Mouse (Mus musculus) limb, embryonic 14.5 days (tissue): Measurements from ENCODE around the gene Ttc1. TPM values are rescaled to one million over a fixed set of nuclear protein-coding genes. Genes with fewer than 3 reads are reported as not detected.

Experiments
- ATAC-seq: fragments of 200-750 bp; cut with Nextera tagmentation; 2 replicates; pipeline ENCODE4 v1.8.0; 2017; ENCODE audit warnings: low read depth, moderate number of reproducible peaks, moderate TSS enrichment; ENCODE audit not compliant: low FRiP score
- DNase-seq: peaks from one replicate; pipeline ENCODE4 v3.0.0-alpha.2; 2015; ENCODE audit warnings: low spot score
- H3K27ac ChIP-seq: fragments of 300-500 bp; sonication (generic); replicated peaks from 2 replicates; pipeline ENCODE4 v1.5.1; 2014; ENCODE audit warnings: low read depth, mild to moderate bottlenecking, low read length, moderate library complexity, mixed read lengths
- H3K27me3 ChIP-seq: fragments of 300-500 bp; sonication (generic); 2 replicates; pipeline ENCODE4 v1.6.1; 2014; ENCODE audit warnings: low read length, mixed read lengths; ENCODE audit not compliant: control insufficient read depth, insufficient read depth
- H3K36me3 ChIP-seq: fragments of 300-500 bp; sonication (generic); 2 replicates; pipeline ENCODE4 v1.6.1; 2014; ENCODE audit warnings: mild to moderate bottlenecking, low read length, moderate library complexity, mixed read lengths; ENCODE audit not compliant: control insufficient read depth, insufficient read depth
- H3K4me1 ChIP-seq: fragments of 300-500 bp; sonication (generic); 2 replicates; pipeline ENCODE4 v1.6.1; 2014; ENCODE audit warnings: antibody characterized with exemption, low read length, mixed read lengths; ENCODE audit not compliant: control insufficient read depth, insufficient read depth
- H3K4me2 ChIP-seq: fragments of 300-500 bp; sonication (generic); replicated peaks from 2 replicates; pipeline ENCODE4 v1.6.1; 2014; ENCODE audit warnings: low read depth, mild to moderate bottlenecking, low read length, moderate library complexity; ENCODE audit not compliant: severe bottlenecking
- H3K4me3 ChIP-seq: fragments of 300-500 bp; sonication (generic); replicated peaks from 2 replicates; pipeline ENCODE4 v1.5.1; 2014; ENCODE audit warnings: low read length
- H3K9ac ChIP-seq: fragments of 300-500 bp; sonication (generic); 2 replicates; pipeline ENCODE4 v1.6.1; 2014; ENCODE audit warnings: mild to moderate bottlenecking, low read depth, low read length, moderate library complexity; ENCODE audit not compliant: severe bottlenecking
- H3K9me3 ChIP-seq: fragments of 300-500 bp; sonication (generic); 2 replicates; pipeline ENCODE4 v1.6.1; 2016; ENCODE audit warnings: low read length; ENCODE audit not compliant: control insufficient read depth
- POLR2A ChIP-seq: fragments of 200-500 bp; IDR thresholded peaks from 2 replicates; pipeline ENCODE4 v1.8.0; 2012; ENCODE audit warnings: inconsistent platforms, mild to moderate bottlenecking, moderate library complexity, borderline replicate concordance; ENCODE audit not compliant: insufficient read depth, insufficient read length; ENCODE audit errors: extremely low read depth
- WGBS: fragments of 180-500 bp; shearing (Covaris S2); extraction: QIAGEN DNeasy Blood & Tissue Kit; methylation state at CpG from one replicate; pipeline ENCODE4 v1.1.7; 2014; 5-methylcytosine and 5-hydroxymethylcytosine counted together
- polyA plus RNA-seq, 2 experiments: library from polyadenylated mRNA; depleted of rRNA in 1 of 2; stranded (reverse) in 1 of 2; unstranded in 1 of 2; fragments of >200 nt; fragmentation: Nextera tagmentation in 1 of 2; extraction: Ambion mirVana in 1 of 2; gene quantifications; 2 replicates each; pipeline versions ENCODE4 v1.2.1 to v1.2.3; 2012 to 2014

Gene Ttc1
- 28.6 and 40.8 TPM in 2 replicates for polyA plus RNA-seq (2012; rRNA removed)
- 61.1 and 66.3 TPM in 2 replicates for polyA plus RNA-seq (2014; fragmentation: Nextera tagmentation; extraction: Ambion mirVana)

GRCm38 (mm10) chr11:43747233-43748226, at the start of gene Ttc1:
Gene Ttc1, minus strand, starts transcription at chr11:43748008.
- ATAC-seq (peak; percentile 100), DNase-seq (peak; percentile 99)
- peak within 1 kb of the TSS; percentile 79 for H3K9ac ChIP-seq
- 0 out of 2 replicates have a peak, but pooled peaks have one; percentile 69 for TF ChIP-seq POLR2A
- peak within 1 kb of the TSS; percentile 81 for H3K4me3 ChIP-seq
- H3K9me3 ChIP-seq: no peaks in the 10 kb centered on the region
- H3K4me2 ChIP-seq: peak within 1 kb of the TSS; percentile 87
- peaks cover 22% of the 10 kb centered on the region for H3K36me3 ChIP-seq
- peaks cover 7% of the 10 kb centered on the region; the same call in 1 of the 2 replicates for H3K4me1 ChIP-seq
- H3K27me3 ChIP-seq: no peaks in the 10 kb centered on the region
- H3K27ac ChIP-seq: peak within 1 kb of the TSS; percentile 8; the same call in 1 of the 2 replicates
- 4% methylated on average over 46 of the region's 47 CpGs for WGBS

- H3K27me3 ChIP-seq: no peaks in the 10 kb centered on the region
- no peak for TF ChIP-seq POLR2A
- H3K4me2 ChIP-seq: no peak overlapping the region
- no peak overlapping the region for H3K4me3 ChIP-seq
- H3K9ac ChIP-seq: no peak overlapping the region
- ATAC-seq (no peak), DNase-seq (no peak)
- H3K9me3 ChIP-seq: no peaks in the 10 kb centered on the region
- WGBS: 31% methylated on average over 8 of the region's 8 CpGs
- no peaks in the 10 kb centered on the region for H3K36me3 ChIP-seq
- no peak overlapping the region for H3K27ac ChIP-seq
- no peaks in the 10 kb centered on the region for H3K4me1 ChIP-seq
Observed at GRCm38 (mm10) chr11:43795992-43796391, 48.2 kb upstream of the Ttc1 start.

DNA sequence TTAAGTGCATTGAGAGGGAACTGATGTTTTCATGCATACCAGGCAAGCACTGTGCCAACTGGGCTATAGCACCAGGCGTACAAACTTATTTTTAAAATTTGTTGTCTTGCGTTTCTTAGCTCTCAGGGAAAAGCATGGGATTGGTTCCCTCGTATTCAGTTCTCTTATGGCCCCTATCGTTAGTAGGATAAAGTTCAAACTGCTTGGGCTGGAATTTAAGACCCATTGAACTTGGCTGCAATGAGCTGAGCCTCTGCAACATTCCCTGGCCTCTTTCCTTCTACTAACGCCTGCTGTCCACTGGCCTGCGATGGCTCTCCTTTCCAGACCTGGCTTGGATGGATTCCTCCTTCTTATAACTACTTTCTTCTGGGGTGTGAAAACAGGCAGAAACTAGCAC, 42.6 kb upstream of the Ttc1 start:
- Histone ChIP-seq H3K4me1 (no peaks in the 10 kb centered on the region), H3K27me3 (no peaks in the 10 kb centered on the region), H3K9me3 (0 out of 2 replicates have a peak, but pooled peaks cover 2% of the 10 kb centered on the region), H3K27ac (no peak overlapping the region), H3K9ac (no peak overlapping the region), H3K4me2 (no peak overlapping the region), H3K4me3 (no peak overlapping the region), H3K36me3 (no peaks in the 10 kb centered on the region)
- ATAC-seq (no peak), DNase-seq (no peak)
- no peak for TF ChIP-seq POLR2A
- WGBS: 72% methylated on average over 6 of the region's 6 CpGs

- Histone ChIP-seq H3K4me3 (no peak overlapping the region), H3K27me3 (no peaks in the 10 kb centered on the region), H3K9me3 (0 out of 2 replicates have a peak, but pooled peaks cover 2% of the 10 kb centered on the region), H3K4me2 (no peak overlapping the region), H3K27ac (no peak overlapping the region), H3K4me1 (no peaks in the 10 kb centered on the region; the same call in 1 of the 2 replicates), H3K36me3 (no peaks in the 10 kb centered on the region), H3K9ac (no peak overlapping the region)
- ATAC-seq (no peak; the same call in 1 of the 2 replicates), DNase-seq (peak; percentile 58)
- no peak for TF ChIP-seq POLR2A
- WGBS: 19% methylated on average over 2 of the region's 2 CpGs
Observed at GRCm38 (mm10) chr11:43783772-43784171, 36.0 kb upstream of the Ttc1 start.

DNA sequence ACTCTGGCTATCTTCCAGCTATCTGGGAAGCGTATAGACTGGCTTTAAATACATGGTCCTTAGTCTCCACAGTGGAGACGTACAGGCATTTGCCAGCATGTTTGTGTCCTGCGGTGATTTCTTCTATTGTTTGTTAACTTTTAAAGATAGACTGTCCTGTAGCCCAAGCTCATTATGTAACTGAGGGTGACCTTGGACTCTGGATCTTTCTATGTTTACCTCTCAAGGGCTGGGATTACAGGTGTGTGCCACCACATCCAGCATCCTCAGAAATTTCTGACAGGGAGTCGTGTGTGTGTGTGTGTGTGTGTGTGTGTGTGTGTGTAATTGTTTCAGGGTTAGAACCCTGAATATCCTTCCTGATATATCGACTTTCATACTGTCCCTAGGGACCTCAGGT, 35.3 kb upstream of the Ttc1 start:
- ATAC-seq (no peak), DNase-seq (no peak)
- Histone ChIP-seq H3K9ac (no peak overlapping the region), H3K4me2 (no peak overlapping the region), H3K4me1 (no peaks in the 10 kb centered on the region; the same call in 1 of the 2 replicates), H3K27ac (no peak overlapping the region), H3K9me3 (0 out of 2 replicates have a peak, but pooled peaks cover 2% of the 10 kb centered on the region), H3K4me3 (no peak overlapping the region), H3K27me3 (no peaks in the 10 kb centered on the region), H3K36me3 (no peaks in the 10 kb centered on the region)
- TF ChIP-seq POLR2A: no peak
- WGBS: 76% methylated on average over 5 of the region's 5 CpGs
